Comparison of ENCODE assay signal across 27 mouse cellular contexts in the genomic region with DNA sequence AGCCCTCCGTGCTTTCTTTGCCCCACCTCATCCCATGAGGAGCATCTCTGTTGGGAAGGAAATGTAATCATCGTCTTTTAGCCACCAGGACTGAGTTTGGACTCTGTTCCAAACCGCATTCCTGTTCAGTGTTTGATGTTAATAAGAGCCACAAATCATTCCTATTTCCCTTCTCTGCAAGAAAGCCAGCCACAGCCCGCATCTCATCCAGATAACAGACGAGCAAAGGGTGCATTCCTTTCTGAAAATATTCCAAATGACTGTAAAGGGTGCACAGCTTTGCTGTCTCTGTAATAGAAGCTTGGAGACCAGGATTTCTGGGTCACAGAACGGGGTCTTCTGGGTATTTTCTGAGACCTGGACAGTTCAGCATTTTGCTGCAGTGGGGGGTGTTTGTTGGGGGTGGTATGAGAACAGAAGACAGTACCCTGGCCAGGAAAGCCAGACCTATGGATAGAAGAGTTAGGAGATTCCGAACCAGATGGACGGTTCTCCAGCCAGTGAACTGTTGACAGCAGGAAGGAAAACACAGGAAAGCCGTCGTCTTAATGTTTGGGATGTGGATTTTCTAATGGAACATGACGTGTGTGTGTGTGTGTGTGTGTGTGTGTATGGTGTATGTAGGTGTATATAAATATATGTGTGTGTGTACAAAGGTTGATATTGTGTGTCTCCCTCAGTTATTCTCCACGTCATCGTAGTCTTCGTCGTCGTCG. TPM values are rescaled to one million over a fixed set of nuclear protein-coding genes. Genes with fewer than 3 reads are reported as not detected.
A peak's percentile ranks its signal among the peaks of the same experiment; 100 is the strongest.
DNase-seq lines count a peak whose midpoint lies in the region; ATAC-seq and TF ChIP-seq lines count a peak whose summit lies in the region.
"Had no signal": no experiment of that assay in that cellular context is flagged by ENCODE, and none has a peak within 500 bp of the region (broad histone marks: within the 10 kb centered on the region; RNA-seq: fewer than 3 reads in every experiment).

No protein-coding gene starts in this region.

- H3K4me2 ChIP-seq in kidney, embryonic 15.5 days: peak overlapping the region; percentile 22; the same call in 1 of the 2 replicates
- no peak overlapping the region for H3K4me2 ChIP-seq in midbrain, embryonic 11.5 days
- no peak overlapping the region for H3K4me2 ChIP-seq in midbrain, postnatal 0 days (ENCODE audit: low read depth, low read length, poor library complexity, severe bottlenecking)
- 0 out of 2 replicates have a peak overlapping the region, but pooled peaks have one; percentile 6 for H3K4me2 ChIP-seq in intestine, embryonic 15.5 days (replicated peaks)
- H3K4me2 ChIP-seq: embryonic facial prominence, embryonic 15.5 days; heart, embryonic 11.5 days; liver, embryonic 13.5 days; lung, embryonic 15.5 days had no signal

- no peaks in the 10 kb centered on the region for H3K9me3 ChIP-seq in kidney, embryonic 15.5 days (replicated peaks)
- no peaks in the 10 kb centered on the region for H3K9me3 ChIP-seq in midbrain, embryonic 11.5 days (ENCODE audit: control insufficient read depth, low read length)
- no peaks in the 10 kb centered on the region for H3K9me3 ChIP-seq in midbrain, postnatal 0 days (ENCODE audit: low read length)
- no peaks in the 10 kb centered on the region for H3K9me3 ChIP-seq in intestine, embryonic 15.5 days
- H3K9me3 ChIP-seq: embryonic facial prominence, embryonic 15.5 days; G1E; hindbrain, embryonic 10.5 days; liver, embryonic 13.5 days; lung, embryonic 15.5 days had no signal

- no peak overlapping the region for H3K9ac ChIP-seq in kidney, embryonic 15.5 days
- H3K9ac ChIP-seq in midbrain, embryonic 11.5 days (ENCODE audit: low read length): no peak overlapping the region
- H3K9ac ChIP-seq in midbrain, postnatal 0 days (replicated peaks; ENCODE audit: low read length, poor library complexity, severe bottlenecking): no peak overlapping the region
- H3K9ac ChIP-seq in intestine, embryonic 15.5 days: no peak overlapping the region
- H3K9ac ChIP-seq: embryonic facial prominence, embryonic 15.5 days; liver, embryonic 13.5 days; lung, embryonic 15.5 days had no signal

- TF ChIP-seq POLR2A in kidney, adult 2 months (IDR thresholded peaks at IDR 0.05; ENCODE audit: low read depth, low read length): no peak

- no peak for TF ChIP-seq CTCF in kidney, adult 2 months (conservative IDR thresholded peaks at IDR 0.05; ENCODE audit: insufficient read depth, insufficient read length, low read depth, low read length)
- no peak for TF ChIP-seq CTCF in midbrain, postnatal 0 days (IDR thresholded peaks at IDR 0.05)

- H3K4me3 ChIP-seq in kidney, embryonic 15.5 days (replicated peaks): no peak overlapping the region
- H3K4me3 ChIP-seq in kidney, adult 2 months (ENCODE audit: insufficient read depth, low read depth, low read length): no peak overlapping the region
- H3K4me3 ChIP-seq in midbrain, embryonic 11.5 days (ENCODE audit: low read depth, low read length): no peak overlapping the region
- no peak overlapping the region for H3K4me3 ChIP-seq in midbrain, postnatal 0 days (ENCODE audit: low read depth, low read length)
- H3K4me3 ChIP-seq in intestine, embryonic 15.5 days (replicated peaks): no peak overlapping the region
- H3K4me3 ChIP-seq: embryonic facial prominence, embryonic 15.5 days; hindbrain, embryonic 10.5 days; liver, embryonic 13.5 days; lung, embryonic 15.5 days had no signal

- peak; percentile 68 for ATAC-seq in kidney, embryonic 15.5 days (replicated peaks; ENCODE audit: low FRiP score)
- ATAC-seq in midbrain, embryonic 11.5 days (ENCODE audit: low FRiP score): no peak
- ATAC-seq in midbrain, postnatal 0 days (ENCODE audit: low FRiP score): no peak
- ATAC-seq in intestine, embryonic 15.5 days: peak; percentile 34; the same call in 1 of the 2 replicates
- no peak for ATAC-seq in cerebellum, adult (ENCODE audit: insufficient number of reproducible peaks, low FRiP score, low TSS enrichment)
- ATAC-seq: activated CD4-positive, CD25-positive, alpha-beta regulatory T cell, adult 4 months; forebrain, embryonic 16.5 days; hindbrain, embryonic 16.5 days; midbrain, embryonic 16.5 days had no signal

- peaks cover 9% of the 10 kb centered on the region for H3K4me1 ChIP-seq in kidney, embryonic 15.5 days
- H3K4me1 ChIP-seq in kidney, adult 2 months (ENCODE audit: control insufficient read depth, insufficient read depth, low read length): no peaks in the 10 kb centered on the region
- no peaks in the 10 kb centered on the region for H3K4me1 ChIP-seq in midbrain, embryonic 11.5 days (ENCODE audit: control insufficient read depth, insufficient read depth, low read length)
- no peaks in the 10 kb centered on the region for H3K4me1 ChIP-seq in midbrain, postnatal 0 days (ENCODE audit: insufficient read depth, low read length)
- H3K4me1 ChIP-seq in intestine, embryonic 15.5 days (replicated peaks): peaks cover 8% of the 10 kb centered on the region; the same call in 1 of the 2 replicates
- H3K4me1 ChIP-seq: embryonic facial prominence, embryonic 15.5 days; hindbrain, embryonic 10.5 days; liver, embryonic 13.5 days; lung, embryonic 15.5 days had no signal

- H3K27ac ChIP-seq in kidney, embryonic 15.5 days: peak overlapping the region; percentile 70
- no peak overlapping the region for H3K27ac ChIP-seq in kidney, adult 2 months (ENCODE audit: insufficient read depth, low read depth, low read length)
- H3K27ac ChIP-seq in midbrain, embryonic 11.5 days (ENCODE audit: low read depth, low read length): no peak overlapping the region
- H3K27ac ChIP-seq in midbrain, postnatal 0 days (ENCODE audit: low read depth, low read length): no peak overlapping the region
- H3K27ac ChIP-seq in intestine, embryonic 15.5 days: peak overlapping the region; percentile 48
- H3K27ac ChIP-seq: embryonic facial prominence, embryonic 15.5 days; hindbrain, embryonic 10.5 days; liver, embryonic 13.5 days; lung, embryonic 15.5 days had no signal

- WGBS in kidney, embryonic 15.5 days: 42% methylated on average over 17 of the region's 17 CpGs
- WGBS in kidney, adult 2 months: 40% methylated on average over 17 of the region's 17 CpGs
- 89% methylated on average over 17 of the region's 17 CpGs for WGBS in midbrain, embryonic 11.5 days
- WGBS in midbrain, postnatal 0 days: 88% methylated on average over 17 of the region's 17 CpGs
- WGBS in intestine, embryonic 15.5 days: 49% methylated on average over 17 of the region's 17 CpGs

- no peak for DNase-seq in kidney, adult 2 months
- DNase-seq in midbrain, embryonic 11.5 days (ENCODE audit: low spot score, missing footprints): peak; percentile 81
- DNase-seq in midbrain, postnatal 0 days (ENCODE audit: low spot score): no peak
- peak; percentile 39 for DNase-seq in mesoderm, embryonic 11.5 days (ENCODE audit: low read depth, low spot score)
- DNase-seq in lung, adult 18-20 months: no peak
- DNase-seq: adrenal gland, adult 8-10 months; B cell, adult 2 months; cerebellum, postnatal 25 days; gastrocnemius, postnatal 10 days; layer of hippocampus, adult 9-11 months; liver, embryonic 13.5 days; lung, postnatal 4 days had no signal

- no peaks in the 10 kb centered on the region for H3K36me3 ChIP-seq in kidney, embryonic 15.5 days
- no peaks in the 10 kb centered on the region for H3K36me3 ChIP-seq in kidney, adult 2 months (ENCODE audit: control insufficient read depth, insufficient read depth, low read length)
- H3K36me3 ChIP-seq in midbrain, embryonic 11.5 days (ENCODE audit: control insufficient read depth, insufficient read depth, low read length): no peaks in the 10 kb centered on the region
- H3K36me3 ChIP-seq in midbrain, postnatal 0 days (ENCODE audit: insufficient read depth, low read length): no peaks in the 10 kb centered on the region
- no peaks in the 10 kb centered on the region for H3K36me3 ChIP-seq in intestine, embryonic 15.5 days
- H3K36me3 ChIP-seq: embryonic facial prominence, embryonic 15.5 days; G1E; hindbrain, embryonic 10.5 days; liver, embryonic 13.5 days; lung, embryonic 15.5 days had no signal

- no peaks in the 10 kb centered on the region for H3K27me3 ChIP-seq in kidney, embryonic 15.5 days
- H3K27me3 ChIP-seq in kidney, adult 2 months (replicated peaks; ENCODE audit: control insufficient read depth, insufficient read depth, low read length): no peaks in the 10 kb centered on the region
- H3K27me3 ChIP-seq in midbrain, embryonic 11.5 days (ENCODE audit: control insufficient read depth, insufficient read depth, low read length): no peaks in the 10 kb centered on the region
- H3K27me3 ChIP-seq in midbrain, postnatal 0 days (ENCODE audit: insufficient read depth, low read length): no peaks in the 10 kb centered on the region
- no peaks in the 10 kb centered on the region for H3K27me3 ChIP-seq in intestine, embryonic 15.5 days (replicated peaks)
- H3K27me3 ChIP-seq: CH12.LX; embryonic facial prominence, embryonic 15.5 days; liver, embryonic 13.5 days; lung, embryonic 15.5 days had no signal

RNA-seq across cellular contexts. Expression of gene Cldn11, which starts 49.6 kb away (rescaled TPM):
- polyA plus RNA-seq in kidney, embryonic 15.5 days (2015; fragmentation: Nextera tagmentation; extraction: Ambion mirVana): 83.0 and 94.8 TPM in 2 replicates
- polyA plus RNA-seq in kidney, adult 2 months (2012; rRNA removed): 2.8 and 6.0 TPM in 2 replicates
- 8.7 and 9.6 TPM in 2 replicates for polyA plus RNA-seq in midbrain, embryonic 11.5 days (2014; fragmentation: Nextera tagmentation; extraction: Ambion mirVana)
- 45.6 and 60.4 TPM in 2 replicates for total RNA-seq in midbrain, postnatal 0 days (2014; rRNA removed)
- 45.5 and 47.2 TPM in 2 replicates for polyA plus RNA-seq in midbrain, postnatal 0 days (2015; fragmentation: Nextera tagmentation; extraction: Ambion mirVana)
- polyA plus RNA-seq in intestine, embryonic 15.5 days (2015; fragmentation: Nextera tagmentation; extraction: Ambion mirVana): 4.9 and 7.3 TPM in 2 replicates
- total RNA-seq: CH12.LX; G1E; granulocyte monocyte progenitor cell, adult 5-6 weeks; megakaryocyte-erythroid progenitor cell, adult 5-6 weeks had no signal
- polyA plus RNA-seq: activated CD4-positive, CD25-positive, alpha-beta regulatory T cell, adult 4 months; G1E had no signal

Comparison
In these comparisons a context has a peak if more than half of its experiments do, and no peak if none do; other contexts are left out.
1. H3K27ac ChIP-seq: peak in kidney, embryonic 15.5 days (single experiment) and intestine, embryonic 15.5 days (single experiment); none in kidney, adult 2 months (single experiment), midbrain, embryonic 11.5 days (single experiment) and midbrain, postnatal 0 days (single experiment).
2. DNase-seq: peak in midbrain, embryonic 11.5 days (single experiment) and mesoderm, embryonic 11.5 days (single experiment); none in kidney, adult 2 months (single experiment), midbrain, postnatal 0 days (single experiment) and lung, adult 18-20 months (0 of 2).
3. ATAC-seq: peak in kidney, embryonic 15.5 days (single experiment) and intestine, embryonic 15.5 days (single experiment); none in midbrain, embryonic 11.5 days (single experiment), midbrain, postnatal 0 days (single experiment) and cerebellum, adult (single experiment).
4. H3K4me2 ChIP-seq: peak in kidney, embryonic 15.5 days (single experiment) and intestine, embryonic 15.5 days (single experiment); none in midbrain, embryonic 11.5 days (single experiment) and midbrain, postnatal 0 days (single experiment).